Mouse (Mus musculus): ENCODE results near the gene Ptpn1. TPM values are rescaled to one million over a fixed set of nuclear protein-coding genes. Genes with fewer than 3 reads are reported as not detected.

Ptpn1 gene
- total and polyA plus RNA-seq, 3 experiments, result 69.8 to 131 (median 77.6) TPM

DNA sequence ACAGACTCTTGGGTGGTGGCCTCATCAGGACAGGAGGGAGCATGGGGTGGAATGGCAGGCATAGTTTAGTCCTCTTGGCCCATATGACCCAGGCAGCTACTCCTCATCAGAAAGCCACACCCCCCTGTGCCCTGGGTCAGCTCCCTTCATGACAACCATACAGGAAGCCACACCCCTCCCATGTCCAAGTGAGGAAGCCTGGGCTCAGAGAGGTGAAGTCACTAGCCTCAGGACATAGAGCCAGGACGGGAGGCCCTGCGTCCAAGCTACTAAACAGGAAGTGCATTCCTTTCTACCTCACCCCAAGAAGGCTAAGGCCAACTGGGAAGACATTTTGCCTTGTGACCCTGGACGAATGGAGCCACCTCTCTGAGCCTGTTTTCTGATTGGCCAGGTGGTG is 73.8 kb downstream of the Ptpn1 start:
- no peak for TF ChIP-seq CHD1 (IDR thresholded peaks at IDR 0.05; ENCODE audit: low read depth, low read length)
- no peak for TF ChIP-seq ZNF384 (IDR thresholded peaks at IDR 0.05; ENCODE audit: low read depth, low read length)
- TF ChIP-seq POLR2AphosphoS2 (IDR thresholded peaks at IDR 0.05; ENCODE audit: low read depth, low read length), result no peak
- TF ChIP-seq E2F4 (IDR thresholded peaks at IDR 0.05; ENCODE audit: insufficient replicate concordance, low read depth, low read length), result no peak
- no peak for TF ChIP-seq KAT2A (IDR thresholded peaks at IDR 0.05; ENCODE audit: insufficient replicate concordance, low read length)
- no peak for TF ChIP-seq MYC (IDR thresholded peaks at IDR 0.05; ENCODE audit: low read depth, low read length)
- no peak for TF ChIP-seq ZC3H11A (IDR thresholded peaks at IDR 0.05; ENCODE audit: low read depth, low read length)
- TF ChIP-seq IRF4 (IDR thresholded peaks at IDR 0.05; ENCODE audit: low read depth, low read length), result no peak
- no peak for TF ChIP-seq USF2 (conservative IDR thresholded peaks at IDR 0.05; ENCODE audit: low read depth, low read length)
- no peak for TF ChIP-seq HCFC1 (IDR thresholded peaks at IDR 0.05; ENCODE audit: low read depth, low read length)
- H3K4me2 ChIP-seq (ENCODE audit: insufficient read depth, low read depth, poor library complexity, severe bottlenecking), result no peak overlapping the region
- peaks cover 21% of the 10 kb centered on the region for H3K27me3 ChIP-seq (replicated peaks)
- peaks cover 13% of the 10 kb centered on the region for H3K9me3 ChIP-seq (replicated peaks; ENCODE audit: low read length)
- in situ Hi-C loops (cut with MboI; ENCODE audit: low pct_ligation_motif_present, low pct_unique_long_range_greater_than_20kb, low sequenced_read_pairs), result no loop called here
- H3K79me2 ChIP-seq (replicated peaks; ENCODE audit: control insufficient read depth, extremely low read depth, insufficient read depth, poor library complexity, severe bottlenecking), result no peaks in the 10 kb centered on the region
- DNase-seq (ENCODE audit: extremely low read depth), result no peak
- H3K9ac ChIP-seq (ENCODE audit: insufficient read depth, low read depth), result no peak overlapping the region
- no peak overlapping the region for H3K27ac ChIP-seq (ENCODE audit: insufficient read depth, low read depth)
- H3K4me3 ChIP-seq (replicated peaks in 1 of 3; ENCODE audit: low read depth in 2 of 3, low read length in 2 of 3, poor library complexity in 1 of 3), result no peak overlapping the region
- H3K36me3 ChIP-seq (replicated peaks in 1 of 2; ENCODE audit: control insufficient read depth in 1 of 2, insufficient read depth in 1 of 2, low read length in 1 of 2), result no peaks in the 10 kb centered on the region
- H3K4me1 ChIP-seq (ENCODE audit: control insufficient read depth in 1 of 2, insufficient read depth in 2 of 2), result peaks cover 21 to 44% of the 10 kb centered on the region in 2 experiments
- dilution Hi-C loops (cut with MboI; ENCODE audit: extremely low pct_ligation_motif_present, extremely low pct_unique_long_range_greater_than_20kb, low sequenced_read_pairs), result no loop called here

DNA sequence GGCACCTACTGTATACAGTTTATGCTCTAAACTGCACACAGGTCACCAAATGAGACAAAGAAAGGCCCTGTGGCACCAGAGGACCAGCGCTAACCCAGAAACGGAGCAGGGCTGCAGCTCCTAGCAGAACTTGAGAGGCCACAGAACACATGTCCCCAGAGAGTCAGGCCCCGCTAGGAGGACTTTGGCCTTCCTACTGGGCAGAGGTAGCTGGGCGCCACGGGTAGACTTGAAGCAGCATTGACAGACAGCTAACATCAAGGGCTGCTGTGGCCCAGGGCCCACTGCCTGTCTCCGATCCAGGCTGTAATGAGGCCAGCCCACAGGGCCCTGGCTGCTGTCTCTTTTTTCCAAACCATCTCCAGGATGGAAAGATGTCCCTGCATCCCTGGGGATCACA is 74.6 kb downstream of the Ptpn1 start:
- dilution Hi-C loops (cut with MboI; ENCODE audit: extremely low pct_ligation_motif_present, extremely low pct_unique_long_range_greater_than_20kb, low sequenced_read_pairs) (no loop called here), in situ Hi-C loops (cut with MboI; ENCODE audit: low pct_ligation_motif_present, low pct_unique_long_range_greater_than_20kb, low sequenced_read_pairs) (no loop called here)
- DNase-seq (ENCODE audit: extremely low read depth), result no peak
- TF ChIP-seq MXI1 (IDR thresholded peaks at IDR 0.05; ENCODE audit: low read depth, low read length), result no peak
- TF ChIP-seq CTCF (conservative IDR thresholded peaks at IDR 0.05 in 1 of 2, IDR thresholded peaks at IDR 0.05 in 1 of 2; ENCODE audit: low read depth in 2 of 2, low read length in 2 of 2), result no peak
- TF ChIP-seq TCF12 (IDR thresholded peaks at IDR 0.05; ENCODE audit: low read depth, low read length), result no peak
- TF ChIP-seq HCFC1 (IDR thresholded peaks at IDR 0.05; ENCODE audit: low read depth, low read length), result no peak
- TF ChIP-seq ELF1 (IDR thresholded peaks at IDR 0.05; ENCODE audit: low read depth, low read length), result no peak
- TF ChIP-seq KAT2A (IDR thresholded peaks at IDR 0.05; ENCODE audit: insufficient replicate concordance, low read length), result no peak
- no peak for TF ChIP-seq UBTF (IDR thresholded peaks at IDR 0.05; ENCODE audit: low read depth, low read length)
- no peak for TF ChIP-seq TBP (conservative IDR thresholded peaks at IDR 0.05; ENCODE audit: low read depth, low read length)
- no peak for TF ChIP-seq NRF1 (IDR thresholded peaks at IDR 0.05; ENCODE audit: low read depth, low read length)
- no peak for TF ChIP-seq ZC3H11A (IDR thresholded peaks at IDR 0.05; ENCODE audit: low read depth, low read length)
- no peak for TF ChIP-seq NELFE (IDR thresholded peaks at IDR 0.05; ENCODE audit: low read depth, low read length)
- no peak for TF ChIP-seq SMC3 (IDR thresholded peaks at IDR 0.05; ENCODE audit: low read depth, low read length)
- no peak for TF ChIP-seq USF1 (IDR thresholded peaks at IDR 0.05; ENCODE audit: low read depth, low read length)
- TF ChIP-seq POLR2AphosphoS2 (IDR thresholded peaks at IDR 0.05; ENCODE audit: low read depth, low read length), result no peak
- TF ChIP-seq E2F4 (IDR thresholded peaks at IDR 0.05; ENCODE audit: insufficient replicate concordance, low read depth, low read length), result no peak
- TF ChIP-seq RCOR1 (conservative IDR thresholded peaks at IDR 0.05; ENCODE audit: low read depth, low read length), result no peak
- TF ChIP-seq USF2 (conservative IDR thresholded peaks at IDR 0.05; ENCODE audit: low read depth, low read length), result no peak
- TF ChIP-seq ETS1 (conservative IDR thresholded peaks at IDR 0.05; ENCODE audit: low read depth, low read length), result no peak
- H3K9ac ChIP-seq (ENCODE audit: insufficient read depth, low read depth), result no peak overlapping the region
- no peak overlapping the region for H3K4me3 ChIP-seq (replicated peaks in 1 of 3; ENCODE audit: low read depth in 2 of 3, low read length in 2 of 3, poor library complexity in 1 of 3)
- peaks cover 21 to 52% of the 10 kb centered on the region in 2 experiments for H3K4me1 ChIP-seq (ENCODE audit: control insufficient read depth in 1 of 2, insufficient read depth in 2 of 2)
- H3K79me2 ChIP-seq (replicated peaks; ENCODE audit: control insufficient read depth, extremely low read depth, insufficient read depth, poor library complexity, severe bottlenecking), result no peaks in the 10 kb centered on the region
- peaks cover 6% of the 10 kb centered on the region for H3K9me3 ChIP-seq (replicated peaks; ENCODE audit: low read length)
- H3K36me3 ChIP-seq (replicated peaks in 1 of 2; ENCODE audit: control insufficient read depth in 1 of 2, insufficient read depth in 1 of 2, low read length in 1 of 2), result no peaks in the 10 kb centered on the region
- H3K27me3 ChIP-seq (replicated peaks), result peaks cover 28% of the 10 kb centered on the region
- no peak overlapping the region for H3K4me2 ChIP-seq (ENCODE audit: insufficient read depth, low read depth, poor library complexity, severe bottlenecking)
- H3K27ac ChIP-seq (ENCODE audit: insufficient read depth, low read depth), result no peak overlapping the region

Measured in CH12.LX (cell line).